ENCODE assay signal across 9 mouse cellular contexts in genomic region chr2:65363828-65364497, GRCm38 (mm10). TPM values are rescaled to one million over a fixed set of nuclear protein-coding genes. Genes with fewer than 3 reads are reported as not detected.
DNase-seq lines count a peak whose midpoint lies in the region; ATAC-seq lines count a peak whose summit lies in the region.
"Had no signal": no experiment of that assay in that cellular context is flagged by ENCODE, and none has a peak within 500 bp of the region (broad histone marks: within the 10 kb centered on the region; RNA-seq: fewer than 3 reads in every experiment).

Slc38a11 (minus strand) TSS chr2:65364034.

- WGBS in heart, embryonic 13.5 days = 5% methylated on average over 18 of the region's 18 CpGs
- WGBS in forebrain, embryonic 13.5 days = 5% methylated on average over 18 of the region's 18 CpGs
- 5% methylated on average over 18 of the region's 18 CpGs for WGBS in limb, embryonic 12.5 days

- H3K27me3 ChIP-seq in heart, embryonic 13.5 days (replicated peaks) = peaks cover 16% of the 10 kb centered on the region; the same call in 1 of the 2 replicates
- H3K27me3 ChIP-seq in forebrain, embryonic 13.5 days = no peaks in the 10 kb centered on the region
- no peaks in the 10 kb centered on the region for H3K27me3 ChIP-seq in limb, embryonic 12.5 days

- peak within 1 kb of the TSS; percentile 36 for H3K4me3 ChIP-seq in heart, embryonic 13.5 days
- peak within 1 kb of the TSS; percentile 35 for H3K4me3 ChIP-seq in forebrain, embryonic 13.5 days
- peak within 1 kb of the TSS; percentile 26 for H3K4me3 ChIP-seq in limb, embryonic 12.5 days (replicated peaks)

- H3K36me3 ChIP-seq in heart, embryonic 13.5 days = no peaks in the 10 kb centered on the region
- no peaks in the 10 kb centered on the region for H3K36me3 ChIP-seq in forebrain, embryonic 13.5 days (ENCODE audit: poor library complexity, severe bottlenecking)
- no peaks in the 10 kb centered on the region for H3K36me3 ChIP-seq in limb, embryonic 12.5 days
- H3K36me3 ChIP-seq: G1E had no signal

- H3K4me2 ChIP-seq in heart, embryonic 13.5 days = peak within 1 kb of the TSS; percentile 64
- peak within 1 kb of the TSS; percentile 68 for H3K4me2 ChIP-seq in forebrain, embryonic 13.5 days
- peak within 1 kb of the TSS; percentile 53 for H3K4me2 ChIP-seq in limb, embryonic 12.5 days

- intact Hi-C loops in heart, postnatal 10 days (cut with DNase I) = no loop called here
- intact Hi-C loops in left cerebral cortex, postnatal 14 days (cut with DNase I) = no loop called here

- no peak within 1 kb of the TSS for H3K9ac ChIP-seq in heart, embryonic 13.5 days
- peak within 1 kb of the TSS; percentile 54 for H3K9ac ChIP-seq in forebrain, embryonic 13.5 days
- H3K9ac ChIP-seq in limb, embryonic 12.5 days (replicated peaks) = no peak within 1 kb of the TSS

- no peak for DNase-seq in heart, postnatal 10 days
- peak; percentile 43 to 53 for DNase-seq in adrenal gland, adult (ENCODE audit: inconsistent age in 2 of 2, low spot score in 1 of 2)
- DNase-seq in retina, embryonic 14.5 days (ENCODE audit: low spot score) = peak; percentile 36
- DNase-seq in spleen, adult 12 weeks (ENCODE audit: low spot score) = no peak
- DNase-seq in left cerebral cortex, postnatal 14 days (ENCODE audit: low spot score in 2 of 2) = no peak

- H3K4me1 ChIP-seq in heart, embryonic 13.5 days = peaks cover 6% of the 10 kb centered on the region; the same call in 1 of the 2 replicates
- peaks cover 9% of the 10 kb centered on the region for H3K4me1 ChIP-seq in forebrain, embryonic 13.5 days
- H3K4me1 ChIP-seq in limb, embryonic 12.5 days (replicated peaks) = peaks cover 7% of the 10 kb centered on the region; the same call in 1 of the 2 replicates

- H3K9me3 ChIP-seq in heart, embryonic 13.5 days = no peaks in the 10 kb centered on the region
- H3K9me3 ChIP-seq in forebrain, embryonic 13.5 days (replicated peaks) = no peaks in the 10 kb centered on the region
- no peaks in the 10 kb centered on the region for H3K9me3 ChIP-seq in limb, embryonic 12.5 days

- H3K27ac ChIP-seq in heart, embryonic 13.5 days (replicated peaks) = no peak within 1 kb of the TSS
- H3K27ac ChIP-seq in forebrain, embryonic 13.5 days = no peak within 1 kb of the TSS
- no peak within 1 kb of the TSS for H3K27ac ChIP-seq in limb, embryonic 12.5 days

- ATAC-seq in heart, embryonic 13.5 days (ENCODE audit: extremely low read depth, insufficient number of reproducible peaks, low FRiP score, low TSS enrichment) = no peak
- peak; percentile 80; the same call in 1 of the 2 replicates for ATAC-seq in forebrain, embryonic 13.5 days
- ATAC-seq in limb, embryonic 12.5 days (ENCODE audit: insufficient number of reproducible peaks, insufficient read depth, low FRiP score, low TSS enrichment, low read depth) = no peak

RNA-seq across cellular contexts. Expression of gene Slc38a11, which starts in this region (rescaled TPM):
- polyA plus RNA-seq in heart, embryonic 13.5 days (2015; fragmentation: Nextera tagmentation; extraction: Ambion mirVana) = 0.11 TPM in 1 of 2 replicates, not detected in the other
- total RNA-seq in heart, postnatal 10 days (2021) = 1 to 10 TPM; 1.5 to 2.4 TPM
- 0.80 and 1.1 TPM in 2 replicates for polyA plus RNA-seq in forebrain, embryonic 13.5 days (2015; fragmentation: Nextera tagmentation; extraction: Ambion mirVana)
- 0.52 and 0.53 TPM in 2 replicates for polyA plus RNA-seq in limb, embryonic 12.5 days (2016; fragmentation: Nextera tagmentation; extraction: Ambion mirVana)
- total RNA-seq in left cerebral cortex, postnatal 14 days (2021) = 1 to 10 TPM; 3.0 to 3.2 TPM
- polyA plus RNA-seq: G1E had no signal

Comparison
In these comparisons a context has a peak if more than half of its experiments do, and no peak if none do; other contexts are left out.
1. DNase-seq: peak in adrenal gland, adult (2 of 2) and retina, embryonic 14.5 days (single experiment); none in heart, postnatal 10 days (0 of 2), spleen, adult 12 weeks (single experiment) and left cerebral cortex, postnatal 14 days (0 of 2).
2. Peak in every context shown above with its lines, with median percentiles within 50 percentile points of each other: H3K4me2 ChIP-seq and H3K4me3 ChIP-seq.